Mouse (Mus musculus): ENCODE results near the gene Prkca.

- no peak for TF ChIP-seq CTCF (IDR thresholded peaks at IDR 0.05; ENCODE audit: low read depth, low read length)
- no peak for TF ChIP-seq POLR2A (IDR thresholded peaks at IDR 0.05; ENCODE audit: insufficient read depth, low read length)
- no peak for TF ChIP-seq EP300 (IDR thresholded peaks at IDR 0.05; ENCODE audit: insufficient read depth, low read depth, low read length)
Measured at GRCm38 (mm10) chr11:108222026-108222425, 121.7 kb downstream of the Prkca start.
